Mouse (Mus musculus) embryonic fibroblast, embryonic 13.5 days (primary cell): ENCODE measurements at regions not wholly inside any gene's neighbourhood (a gene's known extent, or its start where the extent isn't known, plus 50 kb on each side); places are given as distances from the start of the nearest gene placed in this dataset.

ENCODE experiments used
- CTCF ChIP-seq: IDR thresholded peaks from 2 replicates; pipeline ENCODE4 v1.5.1; 2011; ENCODE audit warnings: mild to moderate bottlenecking, control low read depth, low read length, moderate library complexity, borderline replicate concordance; ENCODE audit not compliant: insufficient read depth
- POLR2A ChIP-seq: IDR thresholded peaks from 2 replicates; pipeline ENCODE4 v1.6.1; 2011; ENCODE audit warnings: low read depth, mild to moderate bottlenecking, control low read depth, low read length, moderate library complexity

DNA sequence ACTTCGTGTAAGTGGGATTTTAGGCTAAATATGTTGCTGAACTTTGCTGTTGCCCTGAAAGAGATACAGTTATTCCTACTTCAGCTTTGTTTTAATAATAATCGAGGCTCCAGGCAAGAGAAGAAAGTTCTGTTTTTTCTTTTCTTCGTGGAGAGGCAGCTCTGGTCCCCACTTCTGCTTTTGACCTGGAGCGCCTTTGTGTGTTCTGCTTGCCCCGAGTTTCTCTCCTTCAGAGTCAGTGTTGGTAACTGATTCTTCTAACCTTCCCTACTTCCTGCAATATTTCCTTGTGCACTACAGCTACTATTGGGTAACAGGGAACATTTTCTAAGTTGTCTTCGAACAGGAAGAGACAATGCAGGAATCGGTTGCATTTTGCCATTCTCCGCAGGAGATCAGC is 56.6 kb upstream of the Spag16 start:
- TF ChIP-seq POLR2A (no peak), CTCF (no peak)
